Mouse (Mus musculus): Measurements from ENCODE around the gene Gm49630.
"Not testable (repeated sequence)": the region's sequence is repeated elsewhere in the genome, so short reads cannot be mapped to it uniquely, and the experiment has no call there.

Gm49630 gene

DNA sequence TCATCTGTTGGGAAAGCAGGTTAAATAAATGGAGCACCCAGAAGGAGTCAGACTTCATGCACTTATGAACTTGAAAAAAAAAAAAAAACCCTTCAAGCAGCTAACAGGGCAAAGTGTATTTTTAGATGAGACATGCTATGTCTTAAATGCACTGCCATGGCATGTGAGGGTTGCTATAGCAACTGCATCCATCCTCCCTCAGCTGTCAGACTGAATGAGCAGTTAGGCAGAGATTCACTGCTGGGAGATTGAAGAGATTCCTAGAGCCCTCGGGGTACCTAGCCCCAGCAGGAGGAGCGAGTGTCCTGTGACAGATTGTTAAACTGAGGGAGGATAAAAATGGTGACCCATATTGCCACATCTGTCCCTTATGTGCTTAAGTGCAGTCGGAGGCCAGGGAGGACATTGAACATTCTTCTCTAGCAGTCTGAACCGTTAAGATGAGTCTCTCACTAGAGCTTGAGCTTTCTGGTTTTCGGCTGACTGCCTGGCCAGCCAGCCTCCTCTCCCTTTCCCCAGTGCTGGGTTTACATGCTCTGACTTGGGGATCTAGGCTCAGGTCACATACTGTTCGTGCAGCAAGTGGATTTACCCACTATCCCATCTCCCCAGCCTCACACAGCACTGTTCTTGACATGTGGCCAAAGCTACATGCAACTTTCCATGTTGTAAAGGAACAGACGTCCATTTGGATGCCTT lies 5.0 kb downstream of the Gm49630 start:
- not testable (repeated sequence) for DNase-seq (ENCODE audit: low spot score)

DNA sequence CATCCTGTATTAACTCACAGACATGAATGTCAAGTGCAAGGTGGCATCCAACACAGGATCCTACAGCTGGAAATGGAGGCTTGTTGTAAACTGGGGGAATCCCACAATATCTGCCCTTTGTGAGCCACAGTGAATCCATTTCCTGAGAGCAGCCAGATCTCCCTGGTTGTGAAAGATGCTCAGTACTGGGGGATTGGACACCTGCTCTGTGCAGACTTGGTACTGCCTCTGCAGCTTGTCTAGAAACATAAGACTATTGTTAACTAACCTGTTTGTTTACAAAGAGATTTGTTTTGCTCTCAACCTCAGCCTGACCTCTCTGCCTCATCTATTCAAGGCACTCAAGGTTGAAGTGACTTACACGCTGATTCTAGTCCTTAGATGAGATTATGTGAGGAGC lies 5.5 kb downstream of the Gm49630 start:
- DNase-seq (ENCODE audit: low spot score) = not testable (repeated sequence)

DNA sequence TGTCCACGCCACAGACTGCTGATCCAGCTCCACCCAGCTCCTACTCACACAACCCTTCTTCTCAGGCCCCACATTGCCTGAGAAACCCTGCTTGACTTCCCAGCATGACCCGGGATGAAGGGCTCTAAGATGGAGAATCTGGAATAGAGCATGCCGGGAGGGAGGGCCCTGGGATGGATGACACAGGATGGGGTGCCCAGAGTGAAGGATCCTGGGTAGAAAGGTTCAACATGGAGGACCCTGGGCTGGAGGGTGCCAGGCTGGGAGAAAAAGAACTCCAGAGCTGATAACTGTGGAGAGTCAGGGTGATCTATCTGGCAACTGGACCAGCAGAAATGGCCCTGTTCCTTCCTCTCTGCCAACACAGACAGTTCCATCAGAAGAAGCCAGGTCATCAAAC lies 6.2 kb downstream of the Gm49630 start:
- not testable (repeated sequence) for DNase-seq (ENCODE audit: low spot score)

DNA sequence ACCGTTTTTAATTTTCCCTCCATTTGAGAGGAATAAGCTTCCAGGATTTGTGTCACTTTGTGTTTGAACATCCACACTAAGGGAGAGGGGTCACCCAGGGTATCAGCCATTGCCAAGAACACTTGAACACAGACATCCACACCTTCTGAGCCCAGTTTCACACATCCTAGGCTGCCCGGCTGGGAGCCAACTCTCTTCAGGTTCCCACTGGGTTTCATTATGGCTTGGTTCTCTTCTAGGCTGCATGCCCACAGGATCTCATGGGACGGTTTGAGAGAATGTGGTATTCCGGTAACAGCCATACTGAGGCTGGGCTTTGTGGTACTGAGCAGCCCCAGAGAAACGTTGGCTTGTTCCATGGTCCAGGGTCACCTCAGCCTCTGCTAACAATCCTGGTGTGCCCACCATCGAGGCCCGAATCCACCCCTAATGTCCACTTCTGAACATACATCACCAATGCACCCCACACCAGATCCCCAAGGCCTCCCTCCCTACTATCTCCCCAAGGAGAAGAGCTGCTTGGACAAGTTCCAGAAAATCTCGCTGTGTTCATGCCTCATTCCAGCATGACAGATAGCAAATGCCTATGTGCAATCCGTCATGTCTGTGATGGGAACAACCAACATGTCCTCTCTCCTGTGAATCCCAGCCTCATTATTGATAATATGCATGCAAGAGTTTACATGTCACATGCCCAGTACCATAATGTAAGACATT lies 10.9 kb downstream of the Gm49630 start:
- not testable (repeated sequence) for DNase-seq (ENCODE audit: low spot score)

DNA sequence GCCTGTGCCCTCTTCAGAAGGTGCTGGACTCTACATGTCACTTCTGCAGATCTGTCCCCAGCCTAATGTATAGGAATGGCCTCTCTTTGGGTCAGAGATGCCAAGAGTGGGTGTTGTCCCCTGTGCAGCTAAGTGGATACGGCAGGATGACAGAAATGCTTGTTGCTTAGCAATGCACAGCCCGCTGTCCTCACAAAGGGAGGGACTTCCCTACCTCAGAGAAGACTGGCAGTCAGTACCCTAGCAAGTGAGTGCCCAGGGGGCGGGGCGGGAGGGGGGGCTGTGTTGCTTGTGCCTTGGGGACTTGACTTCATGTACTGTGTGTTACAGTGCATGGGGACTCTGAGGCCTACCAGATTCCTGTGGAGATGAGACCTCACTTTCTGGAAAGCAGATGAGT lies 12.0 kb downstream of the Gm49630 start:
- not testable (repeated sequence) for DNase-seq (ENCODE audit: low spot score)

DNA sequence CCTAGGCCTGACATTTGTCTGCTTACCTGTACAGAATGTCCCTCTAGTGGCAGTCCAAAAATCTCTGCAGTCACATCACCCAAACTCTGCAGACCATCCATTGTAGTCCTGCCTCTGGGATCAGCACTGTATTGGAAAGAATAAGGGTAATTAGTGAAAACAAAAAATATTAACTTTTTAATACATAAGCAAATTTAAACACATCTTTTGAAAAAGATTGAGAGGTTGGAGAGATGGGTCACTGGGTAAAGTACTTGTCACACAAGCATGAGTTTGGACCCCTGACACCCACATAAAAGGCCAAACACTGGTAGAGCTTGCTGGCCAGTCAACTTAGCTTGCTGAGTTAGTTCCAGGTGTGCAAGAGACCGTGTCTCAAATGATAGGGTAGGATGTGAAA lies 19.2 kb downstream of the Gm49630 start, which contains the start of gene Ttll2:
TSS of gene Ttll2 (minus strand) at position 101 of the 400 bp plus-strand sequence.
- DNase-seq (ENCODE audit: low spot score) = not testable (repeated sequence)

DNA sequence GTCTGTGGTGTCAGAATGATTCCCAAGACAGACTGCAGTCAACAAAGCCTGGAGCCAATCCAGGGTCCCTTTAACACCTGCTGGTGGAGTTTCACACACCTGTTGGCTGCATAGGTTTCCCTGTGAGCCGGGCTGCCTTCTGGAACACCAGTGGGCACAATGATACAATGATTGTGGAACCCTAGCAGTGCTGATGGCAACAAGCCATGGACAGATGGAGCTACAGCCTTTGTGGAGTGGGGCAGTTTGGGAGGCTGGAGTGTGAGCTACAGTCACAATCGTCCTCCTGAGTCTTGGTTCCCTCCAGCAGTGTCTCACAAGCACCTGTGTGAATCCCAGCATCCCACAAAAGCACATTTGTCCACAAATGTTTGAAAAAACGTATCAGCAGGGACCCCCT lies 23.0 kb downstream of the Gm49630 start:
- not testable (repeated sequence) for DNase-seq (ENCODE audit: low spot score)

DNA sequence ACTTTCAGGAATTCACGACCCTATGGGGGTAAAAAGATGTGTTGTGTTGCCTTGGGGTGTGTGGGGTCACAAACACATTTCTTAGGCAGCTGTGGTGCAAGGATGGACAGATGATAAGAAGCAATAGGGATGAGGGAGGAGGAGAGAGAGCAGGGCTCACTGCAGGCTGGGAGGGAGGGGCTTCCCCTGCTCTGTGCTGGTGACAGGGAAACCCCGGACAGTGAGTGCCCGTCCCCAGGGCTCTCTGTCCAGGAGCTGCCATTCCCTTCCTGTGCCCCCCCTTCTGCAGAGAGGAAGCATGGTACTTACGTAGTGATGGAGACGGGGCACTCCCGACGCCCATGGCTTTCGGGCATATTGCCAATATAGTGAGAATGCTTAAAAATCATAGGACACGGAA lies 34.4 kb downstream of the Gm49630 start:
- not testable (repeated sequence) for DNase-seq (ENCODE audit: low spot score)

DNA sequence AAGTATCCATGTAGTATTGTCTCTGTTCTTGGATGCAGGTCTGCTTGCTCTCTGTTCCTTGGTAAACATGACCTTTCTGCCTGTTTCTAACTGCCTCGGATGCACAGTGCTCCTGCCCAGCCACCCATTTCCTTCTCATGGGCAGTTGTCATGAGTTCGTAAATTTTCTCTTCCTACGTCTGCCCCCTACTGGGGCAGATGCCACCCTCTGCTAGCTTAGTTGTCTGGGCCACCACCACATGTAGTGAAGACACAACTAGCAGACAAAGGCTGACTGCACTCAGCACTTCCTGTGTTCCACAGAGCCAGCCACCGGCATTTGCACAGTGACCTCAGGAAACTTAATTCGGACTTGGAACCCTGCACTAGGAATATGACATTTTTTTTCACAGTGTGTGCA lies 39.0 kb downstream of the Gm49630 start:
- DNase-seq (ENCODE audit: low spot score) = not testable (repeated sequence)

DNA sequence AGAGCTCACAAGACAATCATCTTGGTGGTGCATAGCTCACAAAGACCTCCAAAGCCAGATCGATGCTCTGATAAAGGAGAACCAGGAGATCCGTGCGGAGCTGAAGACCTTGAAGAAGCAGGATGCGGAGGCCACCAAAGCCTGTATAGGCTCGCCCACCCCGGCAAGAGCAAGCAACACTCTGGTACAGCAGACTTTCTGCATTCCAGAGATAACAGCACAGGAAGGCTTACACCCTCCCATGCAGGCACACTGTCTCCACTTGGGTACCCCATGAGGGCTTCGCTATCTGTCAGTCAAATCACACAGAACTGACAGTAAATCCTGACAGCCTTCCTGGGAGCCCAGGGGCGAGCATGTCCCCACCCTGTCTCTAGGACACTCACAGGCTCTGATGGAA lies 45.4 kb downstream of the Gm49630 start:
- peak; percentile 1 for DNase-seq (ENCODE audit: low spot score)

DNA sequence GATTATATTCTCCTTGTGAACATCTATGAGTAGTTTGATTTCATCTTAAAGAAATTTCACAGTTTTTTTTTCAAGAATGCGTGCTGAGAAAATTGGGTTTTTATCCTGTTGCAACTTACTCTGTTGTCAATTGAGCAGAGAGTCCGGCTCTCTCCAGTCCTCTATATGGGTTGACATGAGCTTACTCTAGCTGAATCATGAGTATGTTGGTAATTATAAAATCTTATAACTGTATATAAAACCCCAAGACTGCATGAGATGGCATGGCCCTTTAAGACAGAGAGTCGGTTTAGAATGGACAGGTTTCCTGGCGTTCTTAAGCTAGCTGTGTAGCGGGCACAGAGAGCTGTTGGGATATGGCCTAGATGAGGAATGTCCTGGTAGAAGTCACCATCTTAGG lies 47.4 kb downstream of the Gm49630 start, which contains the start of gene Tcp10a:
TSS of gene Tcp10a (plus strand) at position 301 of the 400 bp plus-strand sequence.
- not testable (repeated sequence) for DNase-seq (ENCODE audit: low spot score)

DNA sequence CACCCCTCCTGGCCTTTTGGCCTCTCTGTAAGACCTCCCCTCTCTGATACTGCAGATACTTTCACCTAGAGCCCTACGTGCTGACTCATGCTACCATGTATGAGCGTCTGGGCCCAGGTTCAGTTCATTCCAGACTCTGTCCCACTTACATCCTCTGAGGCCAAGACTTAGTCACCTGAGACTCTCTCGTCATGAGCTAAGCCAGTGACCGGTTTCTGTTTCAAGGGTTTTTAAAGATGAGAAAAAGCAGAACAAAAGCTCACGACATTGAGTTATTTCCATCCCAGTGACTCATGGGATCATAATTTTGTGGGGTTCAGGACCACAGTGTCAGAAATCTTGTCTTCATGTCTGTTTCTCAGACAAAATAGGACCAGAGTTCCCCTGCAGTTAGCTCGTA lies 52.0 kb downstream of the Gm49630 start:
- not testable (repeated sequence) for DNase-seq (ENCODE audit: low spot score)

DNA sequence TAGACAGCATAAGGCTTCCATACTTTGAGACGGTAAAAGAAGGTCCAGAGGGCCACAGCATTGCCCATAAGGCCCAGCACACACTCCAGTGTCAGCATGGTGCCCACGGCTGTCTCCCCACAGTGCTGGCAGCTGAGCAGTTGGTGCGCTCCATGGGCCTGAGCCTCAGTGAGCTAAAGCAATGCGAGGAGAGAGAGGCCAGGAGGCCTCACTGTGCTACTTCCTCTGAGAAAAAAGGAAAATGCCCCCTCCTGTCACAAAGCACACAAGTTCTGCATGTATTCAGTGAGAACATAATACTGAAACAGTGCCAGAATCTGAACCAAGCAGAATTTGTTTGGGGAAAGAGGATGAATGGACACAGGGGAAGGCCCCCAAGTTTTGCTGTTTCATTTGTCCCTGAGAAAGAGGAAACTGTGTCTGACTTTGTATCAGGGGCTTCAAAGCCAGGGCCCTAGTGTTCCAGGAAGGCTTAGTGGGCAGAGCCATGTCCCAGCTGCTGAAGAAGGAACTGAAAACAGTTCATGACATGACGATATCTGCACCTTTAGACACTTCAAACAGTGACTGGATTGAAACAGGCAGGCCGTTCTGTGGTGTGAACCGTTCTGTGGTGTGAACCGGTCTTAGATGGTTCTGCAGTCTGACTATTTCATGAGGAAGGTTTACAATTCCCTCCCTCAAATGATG lies 55.9 kb downstream of the Gm49630 start:
- DNase-seq (ENCODE audit: low spot score) = not testable (repeated sequence)

DNA sequence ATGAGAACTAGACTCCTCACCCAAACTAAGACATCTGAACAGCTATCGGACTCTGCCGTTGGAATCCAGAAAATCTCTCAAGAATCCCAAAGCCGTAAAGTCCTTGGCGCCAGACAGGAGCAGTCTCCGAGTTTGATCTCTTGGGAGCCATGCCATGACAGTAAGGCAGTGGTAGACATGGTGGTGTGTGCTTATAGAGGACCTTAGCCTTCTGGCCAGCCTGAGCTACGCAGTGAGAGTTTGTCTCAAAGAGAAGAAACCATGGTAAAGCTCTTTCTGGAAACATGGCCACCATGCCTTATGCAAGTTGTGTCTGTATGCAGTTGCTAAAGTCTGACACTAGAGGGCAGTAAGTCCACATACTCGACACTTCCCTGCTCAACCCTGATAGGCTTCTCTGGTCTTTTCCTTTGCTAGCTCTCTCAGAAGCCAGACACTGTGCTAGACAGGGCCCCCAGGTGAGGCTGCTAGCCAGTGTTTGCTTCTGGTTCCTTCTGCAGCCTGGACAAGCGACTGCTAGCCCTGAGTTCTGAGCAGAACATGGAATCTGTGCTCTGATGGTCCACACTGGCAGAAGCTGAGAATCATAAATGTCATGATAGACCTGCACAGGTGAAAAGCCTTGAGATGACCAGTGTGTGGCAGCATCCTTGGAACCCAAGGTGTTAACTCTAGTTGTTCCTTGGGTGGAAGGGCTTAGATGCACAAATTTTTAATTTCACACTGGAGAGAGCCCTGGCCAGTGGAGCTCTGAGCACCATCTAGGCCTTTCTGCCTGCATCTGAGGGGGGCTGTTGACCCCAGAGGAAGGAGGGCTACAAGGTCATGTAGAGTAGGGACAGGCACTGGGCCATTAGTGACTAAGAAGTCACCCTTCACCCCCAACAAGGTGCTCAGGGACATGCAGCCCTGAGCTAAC lies 65.2 kb downstream of the Gm49630 start:
- not testable (repeated sequence) for DNase-seq (ENCODE audit: low spot score)
